Mouse (Mus musculus): Measurements from ENCODE around the gene Ubqln4. TPM values are rescaled to one million over a fixed set of nuclear protein-coding genes. Genes with fewer than 3 reads are reported as not detected.
"Not testable (repeated sequence)": the region's sequence is repeated elsewhere in the genome, so short reads cannot be mapped to it uniquely, and the experiment has no call there.

The Ubqln4 gene
- polyA plus RNA-seq, 1 experiment from 2014 or later = 43.5 TPM

DNA sequence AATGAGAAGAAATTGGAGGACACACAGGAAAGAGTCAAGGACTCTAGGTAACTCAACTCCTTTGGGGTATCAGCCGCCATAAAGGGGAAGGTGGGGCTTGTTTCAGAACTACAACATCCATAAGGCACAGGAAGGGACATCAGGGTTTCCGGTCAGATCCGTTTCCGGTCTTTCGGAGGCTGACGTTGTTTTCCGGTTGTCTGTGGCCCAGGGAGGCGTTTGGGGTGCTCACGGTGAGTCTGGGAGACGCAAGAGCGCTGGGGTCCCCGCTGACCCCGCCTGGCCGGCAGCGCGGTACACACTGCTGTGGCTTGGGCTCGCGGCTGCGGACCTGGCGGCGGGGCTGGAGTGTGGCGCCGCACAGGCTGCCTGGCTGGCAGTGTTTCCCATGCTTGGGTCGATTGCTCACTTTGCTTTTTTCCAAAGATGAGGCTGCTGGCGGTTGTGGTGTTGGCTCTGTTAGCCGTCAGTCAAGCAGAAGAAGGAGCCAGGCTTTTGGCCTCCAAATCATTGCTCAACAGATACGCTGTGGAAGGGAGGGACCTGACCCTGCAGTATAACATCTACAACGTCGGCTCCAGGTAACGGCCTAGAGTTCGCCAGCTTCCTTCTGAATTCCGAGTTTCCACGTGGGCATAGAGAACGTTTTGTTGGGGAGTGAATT lies 26.0 kb downstream of the Ubqln4 start:
- H3K4me2 ChIP-seq (ENCODE audit: low read length) = peak overlapping the region; percentile 71
- WGBS = under 1% methylated on average over 34 of the region's 34 CpGs
- H3K27me3 ChIP-seq (replicated peaks; ENCODE audit: control insufficient read depth, insufficient read depth, low read length) = no peaks in the 10 kb centered on the region
- peak overlapping the region; percentile 81 for H3K9ac ChIP-seq (replicated peaks; ENCODE audit: low read depth, low read length)
- H3K36me3 ChIP-seq (ENCODE audit: control insufficient read depth, insufficient read depth) = peaks cover 9% of the 10 kb centered on the region; the same call in 1 of the 2 replicates
- peak overlapping the region; percentile 76 for H3K4me3 ChIP-seq (replicated peaks; ENCODE audit: low read length)
- peaks cover 7% of the 10 kb centered on the region for H3K4me1 ChIP-seq (replicated peaks; ENCODE audit: control insufficient read depth, insufficient read depth, low read length)
- ATAC-seq = peak; percentile 93
- H3K9me3 ChIP-seq (ENCODE audit: control insufficient read depth, low read length) = no peaks in the 10 kb centered on the region
- H3K27ac ChIP-seq (ENCODE audit: low read length) = no peak overlapping the region

DNA sequence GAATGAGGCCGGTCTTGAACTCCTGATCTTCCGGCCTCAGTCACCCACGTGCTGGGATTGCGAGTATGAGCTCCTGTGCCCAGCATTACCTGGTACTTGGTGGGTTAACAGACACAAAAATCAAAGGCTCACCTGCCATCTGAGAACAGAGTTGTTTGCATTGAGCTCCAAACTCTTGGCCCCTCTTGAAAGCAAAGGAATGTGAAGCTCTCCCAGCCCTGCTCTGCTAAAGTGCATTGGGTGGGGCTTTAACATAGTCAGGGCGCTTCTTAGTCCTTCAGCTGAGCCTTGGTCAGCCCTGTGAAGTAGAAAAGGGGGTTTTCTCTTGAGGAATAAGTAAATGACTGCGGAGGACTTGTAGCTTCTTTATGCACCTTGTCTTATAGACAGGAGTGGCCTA lies 32.2 kb downstream of the Ubqln4 start:
- peaks cover 32% of the 10 kb centered on the region for H3K36me3 ChIP-seq (ENCODE audit: control insufficient read depth, insufficient read depth)
- H3K27ac ChIP-seq (ENCODE audit: low read length) = no peak overlapping the region
- H3K4me3 ChIP-seq (replicated peaks; ENCODE audit: low read length) = no peak overlapping the region
- no peaks in the 10 kb centered on the region; the same call in 1 of the 2 replicates for H3K4me1 ChIP-seq (replicated peaks; ENCODE audit: control insufficient read depth, insufficient read depth, low read length)
- H3K27me3 ChIP-seq (replicated peaks; ENCODE audit: control insufficient read depth, insufficient read depth, low read length) = no peaks in the 10 kb centered on the region
- WGBS = 94% methylated on average over 6 of the region's 6 CpGs
- H3K9me3 ChIP-seq (ENCODE audit: control insufficient read depth, low read length) = no peaks in the 10 kb centered on the region
- no peak overlapping the region for H3K4me2 ChIP-seq (ENCODE audit: low read length)
- no peak overlapping the region for H3K9ac ChIP-seq (replicated peaks; ENCODE audit: low read depth, low read length)
- no peak for ATAC-seq

DNA sequence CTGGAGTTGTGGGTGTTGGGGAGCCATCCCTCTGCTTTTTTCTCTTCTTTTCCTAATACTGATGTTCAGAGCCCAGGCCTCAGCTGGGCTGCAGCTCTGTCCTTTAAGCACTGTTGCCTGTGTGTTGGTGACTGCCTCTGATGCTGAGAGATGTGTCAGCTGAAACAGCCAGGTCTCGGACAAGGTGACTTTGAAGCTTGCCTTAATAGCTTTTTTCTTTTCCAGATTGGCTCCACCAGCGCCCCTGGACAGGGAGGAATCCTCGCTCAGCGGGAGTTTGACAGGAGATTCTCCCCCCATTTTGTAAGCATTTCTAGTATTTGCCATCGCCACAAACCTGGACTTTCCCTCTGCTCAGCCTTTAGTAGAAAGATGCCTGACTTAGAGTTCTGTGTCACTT lies 33.1 kb downstream of the Ubqln4 start:
- H3K9ac ChIP-seq (replicated peaks; ENCODE audit: low read depth, low read length) = no peak overlapping the region
- H3K4me1 ChIP-seq (replicated peaks; ENCODE audit: control insufficient read depth, insufficient read depth, low read length) = no peaks in the 10 kb centered on the region; the same call in 1 of the 2 replicates
- no peak overlapping the region for H3K4me3 ChIP-seq (replicated peaks; ENCODE audit: low read length)
- 91% methylated on average over 5 of the region's 5 CpGs for WGBS
- H3K27me3 ChIP-seq (replicated peaks; ENCODE audit: control insufficient read depth, insufficient read depth, low read length) = no peaks in the 10 kb centered on the region
- no peak overlapping the region for H3K4me2 ChIP-seq (ENCODE audit: low read length)
- peaks cover 32% of the 10 kb centered on the region for H3K36me3 ChIP-seq (ENCODE audit: control insufficient read depth, insufficient read depth)
- H3K27ac ChIP-seq (ENCODE audit: low read length) = no peak overlapping the region
- ATAC-seq = no peak
- H3K9me3 ChIP-seq (ENCODE audit: control insufficient read depth, low read length) = no peaks in the 10 kb centered on the region

DNA sequence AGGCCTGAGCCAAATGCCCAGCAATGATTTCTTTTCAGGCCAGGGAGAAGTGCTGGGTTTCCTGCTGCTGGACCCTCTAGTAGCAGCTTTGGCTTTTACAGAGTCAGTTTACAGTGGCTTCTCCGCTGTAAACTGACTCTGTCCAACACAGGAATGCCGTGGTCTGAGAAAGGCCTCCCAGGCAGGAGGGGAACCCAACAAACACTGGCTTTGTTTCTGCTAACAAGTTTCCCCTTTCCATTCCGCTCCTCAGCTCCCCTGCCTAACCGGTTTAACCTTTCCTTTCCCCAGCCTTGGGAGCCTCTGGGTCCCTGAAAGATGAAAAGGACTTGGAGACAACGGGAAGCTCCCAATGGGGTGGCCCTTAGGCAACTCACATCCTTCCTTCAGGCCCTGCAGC lies 36.7 kb downstream of the Ubqln4 start:
- Histone ChIP-seq H3K27me3 (replicated peaks; ENCODE audit: control insufficient read depth, insufficient read depth, low read length) (no peaks in the 10 kb centered on the region), H3K4me1 (replicated peaks; ENCODE audit: control insufficient read depth, insufficient read depth, low read length) (no peaks in the 10 kb centered on the region; the same call in 1 of the 2 replicates), H3K4me2 (ENCODE audit: low read length) (no peak overlapping the region), H3K9me3 (ENCODE audit: control insufficient read depth, low read length) (no peaks in the 10 kb centered on the region), H3K27ac (ENCODE audit: low read length) (no peak overlapping the region), H3K4me3 (replicated peaks; ENCODE audit: low read length) (no peak overlapping the region), H3K9ac (replicated peaks; ENCODE audit: low read depth, low read length) (no peak overlapping the region), H3K36me3 (ENCODE audit: control insufficient read depth, insufficient read depth) (peaks cover 23% of the 10 kb centered on the region)
- WGBS = 26% methylated on average over 5 of the region's 5 CpGs
- no peak for ATAC-seq

DNA sequence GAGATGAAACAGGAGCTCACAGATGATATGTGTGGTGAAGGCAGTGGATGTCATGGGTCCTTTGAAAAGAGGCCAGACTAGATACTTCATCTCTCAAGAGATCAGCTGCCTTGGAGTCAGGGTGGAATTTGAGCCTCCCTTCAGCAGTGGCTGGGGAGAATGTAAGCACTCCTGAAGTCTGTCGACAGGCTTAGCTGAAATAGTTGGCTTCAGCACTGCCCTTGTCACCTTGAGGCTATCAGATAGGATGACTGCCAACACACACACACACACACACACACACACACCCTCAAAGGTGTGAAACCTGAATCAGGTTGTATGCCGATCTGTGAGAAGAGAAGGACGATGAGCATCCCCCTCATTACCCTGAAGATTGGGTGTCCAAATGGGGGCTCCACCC lies 37.5 kb downstream of the Ubqln4 start:
- no peak for ATAC-seq
- Histone ChIP-seq H3K9me3 (ENCODE audit: control insufficient read depth, low read length) (no peaks in the 10 kb centered on the region), H3K4me2 (ENCODE audit: low read length) (no peak overlapping the region), H3K27me3 (replicated peaks; ENCODE audit: control insufficient read depth, insufficient read depth, low read length) (no peaks in the 10 kb centered on the region), H3K36me3 (ENCODE audit: control insufficient read depth, insufficient read depth) (peaks cover 17% of the 10 kb centered on the region), H3K27ac (ENCODE audit: low read length) (no peak overlapping the region), H3K4me1 (replicated peaks; ENCODE audit: control insufficient read depth, insufficient read depth, low read length) (no peaks in the 10 kb centered on the region; the same call in 1 of the 2 replicates), H3K9ac (replicated peaks; ENCODE audit: low read depth, low read length) (no peak overlapping the region), H3K4me3 (replicated peaks; ENCODE audit: low read length) (no peak overlapping the region)
- WGBS = 64% methylated on average over 3 of the region's 3 CpGs

DNA sequence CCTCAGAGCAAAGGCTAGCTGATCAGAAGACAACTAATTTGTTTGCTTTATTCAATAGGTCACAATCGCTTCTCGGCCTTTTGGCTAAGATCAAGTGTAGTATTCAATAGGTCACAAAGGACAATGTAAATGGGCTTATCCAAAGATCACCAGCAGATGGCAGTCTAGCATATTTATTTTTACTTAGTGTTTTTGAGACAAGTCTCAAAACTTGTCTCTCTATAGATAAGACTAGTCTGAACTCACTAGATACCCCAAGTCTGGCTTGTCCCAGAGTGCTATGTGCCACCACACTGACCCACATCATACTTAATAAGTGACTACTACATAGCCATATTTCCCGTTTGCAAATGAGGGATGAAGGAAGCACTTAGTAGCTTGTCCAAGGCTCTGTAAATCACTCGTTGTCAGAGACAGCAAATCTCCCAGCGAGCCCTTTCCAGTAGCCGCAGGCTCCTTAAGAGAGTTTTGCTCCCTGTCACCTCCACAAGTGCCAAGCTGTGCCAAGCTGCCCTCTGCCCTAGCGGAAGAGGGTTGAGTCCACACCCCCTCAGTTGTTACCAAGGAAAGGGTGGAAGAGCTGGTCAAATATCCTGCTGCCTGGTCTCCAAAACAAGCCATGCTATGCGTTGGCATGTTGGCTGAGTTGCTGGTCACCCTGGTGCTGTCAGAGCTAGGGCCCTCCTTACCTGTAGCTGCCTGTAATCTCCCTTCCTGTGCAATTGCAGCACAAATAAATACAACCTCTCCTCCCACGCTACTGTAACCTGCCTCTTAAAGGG lies 38.6 kb downstream of the Ubqln4 start:
- no peak for ATAC-seq
- 30% methylated on average over 9 of the region's 9 CpGs for WGBS
- no peaks in the 10 kb centered on the region for H3K9me3 ChIP-seq (ENCODE audit: control insufficient read depth, low read length)
- no peak overlapping the region for H3K4me2 ChIP-seq (ENCODE audit: low read length)
- H3K4me3 ChIP-seq (replicated peaks; ENCODE audit: low read length) = no peak overlapping the region
- H3K9ac ChIP-seq (replicated peaks; ENCODE audit: low read depth, low read length) = peak overlapping the region; percentile 19
- no peak overlapping the region for H3K27ac ChIP-seq (ENCODE audit: low read length)
- H3K27me3 ChIP-seq (replicated peaks; ENCODE audit: control insufficient read depth, insufficient read depth, low read length) = no peaks in the 10 kb centered on the region
- no peaks in the 10 kb centered on the region; the same call in 1 of the 2 replicates for H3K4me1 ChIP-seq (replicated peaks; ENCODE audit: control insufficient read depth, insufficient read depth, low read length)
- H3K36me3 ChIP-seq (ENCODE audit: control insufficient read depth, insufficient read depth) = peaks cover 11% of the 10 kb centered on the region

DNA sequence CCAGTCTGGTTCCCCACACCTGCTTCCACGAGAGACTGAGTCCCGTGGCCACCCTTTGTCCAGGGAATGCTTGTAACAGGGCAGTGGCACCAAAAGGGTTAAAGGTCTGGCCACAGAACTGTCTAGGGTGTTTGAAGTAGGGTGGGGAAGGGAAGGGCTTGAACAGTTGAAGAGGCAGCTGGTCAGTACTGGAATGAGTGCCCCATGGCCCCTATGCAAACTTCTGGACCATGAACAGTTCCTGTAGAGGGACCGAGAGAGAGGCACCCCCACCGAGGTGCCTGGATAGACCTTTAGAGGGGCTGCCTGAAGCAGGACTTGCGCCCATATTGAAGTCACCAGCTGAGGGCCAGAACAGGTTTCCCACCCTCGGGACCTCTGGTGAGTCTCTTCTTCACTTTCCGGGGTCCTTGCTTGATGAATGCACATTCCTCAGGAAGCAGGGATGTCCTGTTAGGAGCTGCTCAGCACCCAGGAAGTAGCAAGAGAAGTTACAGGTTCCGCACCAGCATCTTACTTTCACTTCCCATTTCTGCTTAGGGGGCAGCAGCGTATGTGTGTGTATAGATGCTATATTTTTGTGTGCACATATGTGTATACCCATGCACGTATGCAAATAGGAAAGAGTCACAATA lies 39.5 kb downstream of the Ubqln4 start:
- Histone ChIP-seq H3K4me2 (ENCODE audit: low read length) (no peak overlapping the region), H3K9me3 (ENCODE audit: control insufficient read depth, low read length) (no peaks in the 10 kb centered on the region), H3K27me3 (replicated peaks; ENCODE audit: control insufficient read depth, insufficient read depth, low read length) (no peaks in the 10 kb centered on the region), H3K4me1 (replicated peaks; ENCODE audit: control insufficient read depth, insufficient read depth, low read length) (no peaks in the 10 kb centered on the region; the same call in 1 of the 2 replicates), H3K4me3 (replicated peaks; ENCODE audit: low read length) (no peak overlapping the region), H3K36me3 (ENCODE audit: control insufficient read depth, insufficient read depth) (peaks cover 2% of the 10 kb centered on the region; the same call in 1 of the 2 replicates), H3K27ac (ENCODE audit: low read length) (no peak overlapping the region), H3K9ac (replicated peaks; ENCODE audit: low read depth, low read length) (no peak overlapping the region)
- no peak for ATAC-seq
- WGBS = 69% methylated on average over 10 of the region's 10 CpGs

DNA sequence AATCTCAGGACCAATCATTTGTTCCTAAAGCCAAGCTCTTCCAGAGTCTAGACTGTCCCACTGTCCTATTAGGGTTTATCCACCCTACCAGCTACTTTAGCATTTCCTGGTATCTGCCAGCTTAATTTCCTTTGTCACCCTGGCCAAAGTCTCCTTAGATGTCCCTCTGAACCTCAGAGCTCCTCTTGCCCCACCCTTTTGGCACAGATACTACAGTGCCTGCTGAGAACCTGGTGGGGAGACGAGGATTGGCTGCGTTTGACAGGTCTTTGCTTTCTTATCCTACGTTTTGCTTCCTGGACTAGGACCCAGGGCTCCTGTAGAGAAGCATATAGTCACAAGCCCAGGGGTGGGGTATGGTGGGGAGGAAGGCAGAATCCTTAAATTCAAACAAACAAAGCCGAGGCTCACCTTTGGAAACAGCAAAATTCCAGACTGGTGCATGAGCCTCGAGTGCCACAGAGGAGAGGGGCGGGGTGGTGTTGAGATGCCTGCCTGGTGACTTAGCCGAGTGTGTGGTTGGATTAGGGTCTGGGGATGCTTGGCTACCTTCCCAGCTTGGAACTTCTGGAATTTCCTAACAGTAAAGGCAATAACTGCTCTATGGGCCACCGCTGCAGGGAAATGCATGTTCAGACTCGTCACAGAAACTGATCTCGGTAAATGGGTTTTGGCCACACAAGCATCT lies 40.5 kb downstream of the Ubqln4 start:
- H3K9ac ChIP-seq (replicated peaks; ENCODE audit: low read depth, low read length) = no peak overlapping the region
- WGBS = 66% methylated on average over 10 of the region's 10 CpGs
- no peak overlapping the region for H3K4me2 ChIP-seq (ENCODE audit: low read length)
- H3K4me1 ChIP-seq (replicated peaks; ENCODE audit: control insufficient read depth, insufficient read depth, low read length) = no peaks in the 10 kb centered on the region; the same call in 1 of the 2 replicates
- ATAC-seq = no peak
- H3K27ac ChIP-seq (ENCODE audit: low read length) = no peak overlapping the region
- H3K27me3 ChIP-seq (replicated peaks; ENCODE audit: control insufficient read depth, insufficient read depth, low read length) = no peaks in the 10 kb centered on the region
- no peak overlapping the region for H3K4me3 ChIP-seq (replicated peaks; ENCODE audit: low read length)
- no peaks in the 10 kb centered on the region for H3K9me3 ChIP-seq (ENCODE audit: control insufficient read depth, low read length)
- no peaks in the 10 kb centered on the region for H3K36me3 ChIP-seq (ENCODE audit: control insufficient read depth, insufficient read depth)

DNA sequence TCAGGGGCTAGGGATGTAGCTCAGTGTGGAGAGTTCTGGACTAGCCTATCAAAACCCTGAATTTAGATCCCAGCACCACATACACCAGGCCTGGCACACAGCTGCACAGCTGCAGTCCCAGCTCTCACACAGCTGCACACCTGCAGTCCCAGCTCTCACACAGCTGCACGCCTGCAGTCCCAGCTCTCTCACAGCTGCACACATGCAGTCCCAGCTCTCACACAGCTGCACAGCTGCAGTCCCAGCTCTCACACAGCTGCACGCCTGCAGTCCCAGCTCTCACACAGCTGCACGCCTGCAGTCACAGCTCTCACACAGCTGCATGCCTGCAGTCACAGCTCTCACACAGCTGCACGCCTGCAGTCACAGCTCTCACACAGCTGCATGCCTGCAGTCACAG lies 43.0 kb downstream of the Ubqln4 start:
- not testable (repeated sequence) for ATAC-seq; H3K36me3 ChIP-seq (ENCODE audit: control insufficient read depth, insufficient read depth); H3K4me2 ChIP-seq (ENCODE audit: low read length); H3K27ac ChIP-seq (ENCODE audit: low read length); H3K9ac ChIP-seq (replicated peaks; ENCODE audit: low read depth, low read length); H3K9me3 ChIP-seq (ENCODE audit: control insufficient read depth, low read length); H3K4me1 ChIP-seq (replicated peaks; ENCODE audit: control insufficient read depth, insufficient read depth, low read length); H3K4me3 ChIP-seq (replicated peaks; ENCODE audit: low read length); H3K27me3 ChIP-seq (replicated peaks; ENCODE audit: control insufficient read depth, insufficient read depth, low read length)
- 84% methylated on average over 4 of the region's 4 CpGs for WGBS

Data from forebrain, embryonic 16.5 days (tissue).